Mouse (Mus musculus) spleen, postnatal 14 days (tissue): ENCODE data around the gene Tdrd1.

Experiments
- DNase-seq, 2 experiments: peaks; one replicate each; pipeline ENCODE4 v3.0.0; 2021 to 2022; ENCODE audit warnings: low spot score in 2 of 2

The Tdrd1 gene

DNA sequence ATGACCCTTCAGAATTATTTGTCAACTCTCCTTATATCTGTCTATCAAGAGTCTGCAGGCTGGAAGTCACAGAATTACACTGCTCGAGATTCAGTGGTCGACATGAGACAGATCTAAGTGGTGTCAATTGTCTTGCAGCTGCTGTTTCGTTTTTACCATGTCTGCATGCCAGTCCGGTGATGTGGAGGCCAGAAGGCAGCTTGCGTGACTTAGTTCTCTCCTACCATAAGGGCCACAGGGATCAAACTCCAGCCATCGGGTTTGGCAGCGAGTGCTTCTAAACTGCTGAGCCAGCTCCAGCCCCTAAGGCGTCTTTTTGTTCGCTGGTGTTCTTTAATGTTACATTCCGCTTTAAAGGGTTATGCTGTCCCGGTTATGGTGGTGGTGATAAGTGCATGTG is 2.3 kb downstream of the Tdrd1 start:
- no peak for DNase-seq

DNA sequence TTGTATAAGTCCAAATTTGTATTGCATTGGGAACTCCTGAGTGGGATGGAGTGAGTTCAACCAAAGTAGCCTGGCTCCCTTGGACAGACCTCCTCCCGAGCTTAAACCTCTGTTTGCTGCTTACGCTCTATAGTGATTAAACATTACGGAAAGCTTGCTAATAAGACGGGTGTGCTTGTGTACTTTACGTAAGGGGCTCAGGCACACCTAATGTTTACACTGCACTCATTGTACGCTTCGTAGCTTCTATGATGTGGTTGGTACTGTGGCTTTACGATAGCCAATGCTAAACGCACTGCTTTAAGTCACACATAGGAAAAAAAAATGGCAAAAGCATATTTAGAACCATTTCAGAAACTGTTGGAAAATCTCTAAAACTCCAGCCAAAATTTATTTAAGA is 3.3 kb downstream of the Tdrd1 start:
- no peak for DNase-seq

DNA sequence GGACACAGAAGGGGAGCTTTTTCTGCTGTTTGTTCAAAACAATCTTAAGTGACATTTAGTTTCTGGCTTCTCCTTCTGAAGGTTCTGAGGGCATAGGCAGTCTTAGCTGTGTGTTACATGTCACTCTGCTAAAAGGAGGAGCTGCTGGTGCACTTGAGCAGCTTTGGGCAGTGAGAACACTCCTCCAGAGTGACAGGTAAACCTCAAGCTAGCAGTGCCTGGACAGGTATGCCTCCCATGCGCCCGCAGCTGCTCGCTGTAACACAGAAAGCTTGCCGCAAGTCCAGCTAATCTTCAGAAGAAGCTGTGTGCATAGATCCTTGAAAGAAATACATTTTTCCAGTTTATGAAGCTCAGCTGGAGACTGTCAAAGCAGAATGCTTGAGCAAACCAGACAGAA is 4.2 kb downstream of the Tdrd1 start:
- DNase-seq: no peak

DNA sequence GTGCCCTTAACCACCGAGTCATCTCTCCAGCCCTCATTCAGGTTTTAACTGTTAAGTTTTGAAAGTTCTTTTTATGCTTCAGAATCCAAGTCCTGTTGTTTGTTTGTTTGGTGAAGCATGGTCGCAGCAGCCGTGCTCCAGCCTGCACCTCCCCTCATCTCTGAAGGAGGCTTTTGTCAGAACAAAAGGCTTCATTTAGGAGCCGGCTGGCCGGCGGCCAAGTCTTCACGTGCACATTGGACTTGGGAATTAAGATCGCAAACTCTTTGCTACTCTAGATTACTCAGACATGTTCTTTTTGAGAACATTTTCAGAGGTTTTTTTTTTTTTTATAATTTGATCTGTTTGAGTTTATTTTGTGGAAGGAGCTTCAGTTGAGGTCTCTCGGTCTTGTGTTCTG is 9.3 kb downstream of the Tdrd1 start:
- DNase-seq: no peak

DNA sequence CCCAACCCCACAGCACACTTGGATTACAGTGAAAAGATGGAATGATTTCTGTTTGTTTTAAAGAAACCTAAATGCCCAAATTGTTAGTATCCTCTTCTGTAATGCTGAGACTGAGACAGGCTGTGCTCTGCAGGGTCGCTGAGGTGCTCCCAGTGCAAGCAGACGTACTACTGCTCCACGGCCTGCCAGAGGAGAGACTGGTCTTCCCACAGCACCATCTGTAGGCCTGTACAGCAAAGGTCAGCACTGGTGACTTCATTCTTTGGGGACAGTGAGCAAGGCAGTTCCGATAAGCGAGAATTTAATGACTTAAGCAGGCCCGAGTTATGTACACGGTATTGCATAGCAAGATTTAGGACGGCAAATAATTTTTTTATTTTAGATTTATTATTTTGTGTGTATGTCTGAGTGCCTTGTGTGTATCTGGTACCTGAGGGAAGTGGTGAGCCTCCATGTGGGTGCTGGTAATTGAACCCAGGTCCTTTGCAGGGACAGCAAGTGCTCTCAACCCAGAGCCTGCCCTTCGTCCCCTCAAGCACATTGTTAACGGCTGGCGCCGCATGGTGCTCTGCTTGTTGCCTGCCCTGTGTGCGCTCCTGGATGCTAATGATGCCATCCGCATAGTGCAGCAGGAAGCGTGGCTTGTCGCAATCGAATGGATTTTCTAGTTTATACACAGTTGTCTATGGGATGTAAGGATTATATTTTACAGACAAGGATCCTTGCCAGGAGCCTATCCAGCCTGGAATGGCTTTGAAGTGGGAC is 13.1 kb downstream of the Tdrd1 start:
- no peak for DNase-seq

DNA sequence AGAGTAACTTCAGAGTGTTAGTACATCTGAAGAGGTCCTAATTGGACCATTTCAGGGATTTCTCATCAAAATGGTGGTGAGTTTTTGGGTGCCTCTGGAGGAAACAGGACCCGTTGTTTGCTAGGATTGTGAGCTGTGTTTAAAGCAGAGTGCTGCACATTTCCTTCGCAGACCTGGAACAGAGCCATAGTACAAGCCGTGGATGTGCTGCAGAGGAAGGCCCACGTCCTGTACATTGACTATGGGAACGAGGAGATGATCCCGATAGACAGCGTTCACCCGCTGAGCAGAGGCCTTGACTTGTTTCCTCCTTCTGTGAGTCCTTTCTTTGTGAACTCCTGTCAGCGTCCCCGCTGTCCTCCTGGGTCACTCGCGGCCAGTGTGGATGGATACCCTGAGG is 17.0 kb downstream of the Tdrd1 start:
- no peak for DNase-seq

DNA sequence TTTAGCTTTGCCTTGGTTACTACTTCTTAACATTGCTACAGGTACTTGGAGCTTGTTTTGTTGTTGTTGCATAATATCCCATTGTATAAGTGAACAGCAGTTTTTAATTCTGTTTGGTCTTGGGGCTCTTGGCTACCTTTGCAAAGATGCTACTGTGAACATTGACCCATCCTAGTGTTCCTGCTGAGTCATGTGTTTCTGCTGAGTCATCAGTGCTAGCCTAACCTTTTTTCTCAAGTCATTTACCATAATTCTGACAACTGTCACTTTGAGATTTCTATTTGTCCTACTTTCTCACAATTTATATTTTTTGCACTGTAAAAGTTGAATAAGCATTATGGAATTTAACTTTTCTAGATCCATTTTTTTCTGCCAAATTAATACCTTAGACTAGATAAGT is 26.6 kb downstream of the Tdrd1 start:
- no peak for DNase-seq

DNA sequence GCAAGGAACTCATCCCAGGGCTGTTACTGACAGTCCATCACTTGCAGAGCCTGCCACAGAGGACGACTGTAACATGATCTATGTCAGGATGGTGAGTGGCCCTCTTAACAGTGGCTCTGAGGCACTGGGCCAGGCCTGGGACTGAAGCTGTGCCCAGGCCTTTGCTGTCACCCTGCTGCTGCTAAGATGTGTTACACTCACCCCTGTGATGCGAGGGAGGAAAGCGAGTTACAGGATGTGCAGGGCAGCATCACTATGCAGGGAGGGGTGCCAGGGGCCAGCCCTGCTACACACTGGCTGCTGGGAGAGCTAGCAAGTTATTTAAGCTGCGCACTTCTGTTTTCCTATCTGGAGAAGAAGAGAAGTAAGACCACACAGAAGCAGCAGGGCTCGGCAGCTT is 30.4 kb downstream of the Tdrd1 start:
- no peak for DNase-seq

DNA sequence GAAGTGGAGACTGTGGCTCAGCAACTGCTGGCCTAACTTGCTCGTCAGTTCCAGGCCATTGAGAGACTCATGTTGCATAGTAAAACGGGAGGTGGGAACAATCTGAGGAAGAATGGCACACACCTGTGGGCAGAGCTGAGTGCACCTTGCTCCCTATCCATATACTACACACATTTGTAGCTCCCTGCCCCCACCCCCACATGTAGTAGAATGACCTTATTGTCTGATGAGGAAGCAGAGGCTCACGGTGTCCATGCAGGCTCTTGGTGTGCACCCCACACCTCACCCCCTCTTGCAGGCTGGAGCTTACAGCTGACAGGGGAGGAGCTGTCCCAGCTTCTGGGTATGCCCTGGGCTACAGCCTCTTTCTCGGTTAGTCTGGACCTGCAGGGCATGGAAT is 41.7 kb downstream of the Tdrd1 start:
- no peak for DNase-seq

DNA sequence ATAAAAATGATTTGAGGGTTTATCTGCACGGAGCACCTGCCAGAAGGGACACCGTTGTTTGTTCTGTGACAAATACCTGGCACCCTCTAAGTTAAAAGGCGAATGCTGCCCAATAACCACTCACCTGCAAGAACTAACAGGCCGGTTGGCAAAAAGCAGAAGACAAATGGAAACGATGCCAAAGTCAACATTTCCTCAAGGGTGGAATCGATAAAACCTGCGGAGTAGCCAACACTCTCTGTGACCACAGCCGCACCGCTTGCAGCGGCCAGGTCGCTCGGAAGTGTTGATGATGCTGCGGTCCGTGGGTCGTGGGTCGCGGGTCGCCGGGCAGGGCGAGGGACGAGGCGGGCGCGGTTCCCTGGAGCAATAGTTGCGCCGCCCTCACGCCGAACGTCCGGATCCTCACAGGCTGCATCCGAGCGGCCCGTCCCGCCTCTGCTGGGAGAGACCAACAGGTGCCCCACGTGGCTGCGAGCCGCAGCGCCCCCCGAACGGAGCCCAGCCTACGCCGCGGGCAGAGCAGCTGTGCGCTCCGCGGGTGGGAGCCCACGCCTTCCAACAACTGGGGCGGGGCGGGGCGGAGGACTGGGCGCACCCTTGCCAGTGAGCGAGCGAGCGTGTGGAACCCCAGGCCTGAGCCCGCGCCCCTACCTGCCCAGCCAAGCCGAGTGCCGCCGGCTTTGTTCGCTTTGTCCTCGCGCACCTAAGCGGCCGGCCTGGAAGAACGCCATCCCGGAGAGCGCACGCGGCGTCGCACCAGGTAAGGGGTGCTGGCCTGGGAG is 48.0 kb downstream of the Tdrd1 start, which contains the start of gene Vwa2:
Vwa2 (plus strand) TSS at position 434 of the 785 bp plus-strand sequence.
- DNase-seq: no peak

DNA sequence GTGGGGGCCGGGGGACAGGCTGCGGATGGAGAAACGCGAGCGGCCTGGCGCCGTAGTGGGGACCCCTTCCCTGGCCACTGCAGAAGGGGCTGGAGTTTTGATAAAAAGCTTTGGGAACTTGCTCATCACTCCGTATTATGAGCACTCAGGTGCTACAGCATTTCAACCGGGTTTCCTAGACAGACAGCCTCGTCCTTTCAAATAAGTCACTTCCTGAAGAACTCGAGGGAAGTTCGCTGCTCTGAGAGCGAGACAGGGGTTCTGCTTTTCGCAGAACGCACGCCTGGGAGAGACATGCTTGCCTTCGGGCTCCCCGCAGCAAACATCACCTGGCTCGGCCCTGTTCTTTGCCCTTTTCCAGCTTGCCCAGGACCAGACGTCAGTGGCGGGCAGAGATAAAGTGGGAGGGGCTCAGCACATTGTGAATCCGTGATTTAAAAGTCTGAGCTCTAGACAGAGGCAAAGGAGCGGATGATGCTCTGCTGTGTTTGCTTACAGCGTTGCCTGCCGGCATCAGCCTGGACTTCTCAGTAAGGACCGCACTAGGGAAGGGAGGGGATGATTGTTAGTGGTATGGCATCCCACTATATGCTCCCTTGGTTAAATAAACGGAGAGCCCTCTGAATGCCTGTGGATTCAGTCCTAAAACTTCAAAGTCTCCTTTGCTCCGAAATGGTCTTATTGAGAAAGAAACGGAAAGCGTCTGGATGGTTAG is 48.7 kb downstream of the Tdrd1 start:
- DNase-seq: no peak

DNA sequence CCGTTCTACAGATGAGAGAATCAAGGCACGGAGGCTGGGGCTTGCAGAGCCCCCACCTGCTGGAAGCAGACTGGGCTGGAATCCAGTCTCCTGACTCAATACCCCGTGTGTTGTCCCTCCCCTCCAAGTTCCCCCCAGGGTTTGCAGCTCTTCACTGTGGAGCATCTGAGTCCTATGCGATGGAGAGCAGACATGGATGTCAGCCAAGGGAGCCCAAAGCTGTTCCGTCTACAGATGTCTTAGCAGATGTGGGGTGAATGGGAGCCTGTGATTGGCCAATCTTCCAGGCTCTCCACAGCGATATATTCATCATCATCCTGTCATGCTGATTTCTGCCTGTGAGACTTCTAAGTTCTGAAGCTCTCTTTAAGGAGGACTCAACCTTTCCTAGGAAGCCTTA is 51.4 kb downstream of the Tdrd1 start:
- DNase-seq: no peak

DNA sequence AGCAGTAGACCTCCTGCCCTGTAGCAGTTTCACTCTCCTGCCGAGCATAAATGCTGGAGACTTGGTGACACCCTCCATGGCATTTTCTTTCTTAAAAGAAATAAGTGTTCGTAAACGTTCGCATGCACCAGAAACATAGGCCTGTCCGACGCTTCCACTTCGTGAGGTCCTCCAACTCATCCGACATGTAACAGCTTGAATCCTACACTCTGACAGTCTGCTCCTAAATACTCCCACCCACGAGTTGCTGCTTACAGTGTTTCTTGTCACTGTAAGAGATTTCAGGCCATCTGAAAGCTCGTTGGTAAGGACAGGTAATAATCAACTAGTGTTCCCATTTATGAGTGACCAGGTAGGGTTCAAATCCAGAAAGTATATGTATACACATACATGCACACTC is 61.9 kb downstream of the Tdrd1 start:
- no peak for DNase-seq

DNA sequence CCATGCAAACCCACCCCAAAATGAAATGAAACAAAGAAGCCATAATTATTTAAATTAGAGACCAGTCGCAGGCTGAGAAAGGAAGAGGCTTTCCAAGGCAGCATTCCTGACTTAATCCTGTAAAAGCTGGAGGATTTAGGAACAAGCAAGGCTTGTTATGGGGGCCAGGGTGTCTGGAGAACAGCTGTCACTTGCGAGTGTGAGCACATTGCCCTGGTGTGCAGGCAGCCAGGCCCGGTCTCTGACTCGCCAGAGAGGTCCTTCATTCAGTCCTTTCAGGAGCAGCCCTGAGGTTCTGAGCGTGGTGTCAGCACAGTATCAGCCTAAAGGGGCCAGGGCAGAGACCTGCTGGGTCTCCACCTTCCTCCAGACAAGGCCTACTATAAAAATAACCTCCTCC is 62.6 kb downstream of the Tdrd1 start:
- DNase-seq: no peak

DNA sequence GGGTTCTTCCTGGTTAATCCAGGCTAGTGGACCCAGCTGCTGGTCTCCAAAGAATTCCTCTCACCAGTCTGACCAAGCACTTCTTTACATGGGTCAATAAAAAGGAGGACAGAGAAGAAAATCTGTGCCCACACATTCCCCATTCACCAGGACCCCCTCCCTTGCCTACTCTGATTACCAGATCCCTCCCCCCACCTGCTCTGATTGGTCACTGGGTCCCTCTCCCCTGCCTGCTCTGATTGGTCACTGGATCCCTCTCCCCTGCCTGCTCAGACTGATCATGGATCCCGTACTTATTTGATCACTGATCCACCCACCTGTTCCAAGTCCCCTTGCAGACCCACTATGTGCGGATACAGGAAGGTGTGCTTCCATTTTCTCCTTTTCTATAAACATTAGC is 65.4 kb downstream of the Tdrd1 start:
- DNase-seq: no peak

DNA sequence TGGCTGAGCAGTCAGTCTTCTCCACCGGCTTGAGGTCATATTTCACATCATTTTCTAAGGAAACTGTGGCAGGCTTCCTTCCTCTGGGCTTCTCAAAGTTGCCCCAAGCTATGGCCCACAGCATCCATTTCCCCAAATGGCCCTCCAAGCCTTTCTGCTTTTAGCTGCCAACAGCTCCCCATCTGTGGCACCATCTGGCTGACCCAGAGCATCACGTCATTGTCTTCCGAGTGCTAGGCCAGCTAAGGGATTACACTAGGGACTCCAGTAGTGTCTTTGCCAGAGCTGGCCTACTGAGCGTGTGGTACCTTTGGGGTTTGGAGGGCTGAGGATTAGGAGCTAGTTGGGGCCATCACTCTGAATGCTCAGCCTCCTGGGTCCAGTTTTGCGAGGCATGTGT is 66.6 kb downstream of the Tdrd1 start:
- DNase-seq: no peak

DNA sequence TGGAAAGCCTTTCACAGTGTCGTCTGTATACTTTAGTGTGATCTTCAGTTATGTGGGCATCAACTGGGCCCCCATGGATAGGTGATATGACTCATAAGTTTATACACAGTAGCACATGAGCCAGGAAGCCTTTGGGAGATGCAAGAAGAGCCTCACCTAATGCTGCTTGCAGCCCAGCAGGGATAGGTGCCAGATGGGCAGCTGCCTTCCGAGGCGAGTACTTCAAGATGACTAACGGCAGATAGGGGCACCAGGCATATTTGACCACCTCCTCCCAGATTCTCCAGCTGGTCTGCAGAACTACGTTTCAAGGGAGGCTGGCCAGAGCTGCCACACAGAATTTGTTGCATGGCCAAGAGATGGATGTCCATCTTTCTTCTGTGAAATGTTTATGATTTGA is 67.3 kb downstream of the Tdrd1 start:
- no peak for DNase-seq

DNA sequence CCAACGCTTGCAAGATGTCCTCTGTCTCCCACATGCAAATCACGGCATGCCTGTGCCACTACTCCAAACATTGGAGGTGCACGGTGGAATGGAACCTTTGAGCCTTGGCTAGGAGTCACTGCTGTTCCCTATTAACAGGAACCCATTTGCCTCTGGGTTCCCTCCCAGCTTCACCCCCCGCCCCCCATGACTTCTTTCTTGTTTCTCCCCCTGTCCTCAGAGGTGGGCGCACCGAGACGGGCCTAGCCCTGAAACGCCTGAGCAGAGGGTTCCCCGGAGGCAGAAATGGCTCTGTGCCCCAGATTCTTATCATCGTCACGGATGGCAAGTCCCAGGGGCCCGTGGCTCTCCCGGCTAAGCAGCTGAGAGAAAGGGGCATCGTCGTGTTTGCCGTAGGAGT is 71.6 kb downstream of the Tdrd1 start:
- DNase-seq: no peak

DNA sequence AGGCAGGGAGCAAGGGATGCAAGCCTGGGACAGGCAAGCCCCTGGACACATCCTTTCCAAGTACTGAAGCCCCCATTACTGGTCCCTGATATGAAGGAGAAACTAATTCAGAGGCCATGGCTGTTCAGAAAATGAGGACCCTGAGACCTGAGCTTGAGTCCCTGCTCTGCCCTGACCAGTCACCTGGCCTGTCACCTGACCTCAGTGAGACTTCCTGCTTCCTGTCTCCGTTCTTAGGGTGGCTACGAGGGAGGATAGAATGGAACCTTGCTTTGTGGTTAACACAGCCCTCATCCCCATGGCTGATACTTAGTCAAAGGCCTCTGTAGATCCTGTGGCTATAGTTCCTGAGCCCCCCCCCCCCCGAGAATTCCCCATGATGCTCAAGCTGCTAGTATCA is 78.1 kb downstream of the Tdrd1 start:
- DNase-seq: no peak

DNA sequence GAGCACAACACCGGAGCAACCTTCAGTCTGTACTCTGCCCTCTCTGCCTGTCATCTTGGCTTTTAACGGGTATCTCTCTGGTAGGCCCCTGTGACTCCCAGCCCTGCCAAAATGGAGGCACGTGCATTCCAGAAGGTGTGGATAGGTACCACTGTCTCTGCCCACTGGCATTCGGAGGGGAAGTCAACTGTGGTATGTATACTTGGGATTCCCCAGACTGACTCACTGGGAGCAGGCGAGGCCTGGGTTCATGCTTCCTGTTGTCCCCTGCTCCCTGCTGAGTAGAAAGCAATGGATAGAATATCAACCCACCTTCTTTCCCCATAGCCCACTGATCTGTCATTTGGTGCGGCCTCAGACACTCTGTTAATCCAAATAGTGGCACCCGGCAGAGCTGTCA is 79.4 kb downstream of the Tdrd1 start:
- DNase-seq: no peak

DNA sequence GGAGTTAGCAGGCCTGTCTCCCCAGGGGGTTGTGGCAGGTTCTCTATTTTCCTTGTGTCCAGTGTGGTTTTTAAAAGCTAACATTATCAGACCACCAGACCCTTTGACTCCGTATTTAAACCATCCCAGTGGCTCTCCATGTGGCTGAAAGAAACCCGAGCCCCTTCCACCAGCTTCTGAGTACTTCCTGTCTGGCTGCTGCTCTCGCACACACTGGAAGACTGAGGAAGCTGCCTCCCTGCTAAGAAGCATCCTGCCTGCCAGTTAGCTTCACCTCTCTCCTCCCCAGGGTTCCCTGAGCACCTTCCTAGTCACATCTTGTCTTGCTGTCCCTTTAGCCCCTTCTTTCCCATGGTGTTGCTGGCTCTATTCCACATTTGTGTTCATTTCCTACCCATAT is 81.8 kb downstream of the Tdrd1 start:
- DNase-seq: no peak

DNA sequence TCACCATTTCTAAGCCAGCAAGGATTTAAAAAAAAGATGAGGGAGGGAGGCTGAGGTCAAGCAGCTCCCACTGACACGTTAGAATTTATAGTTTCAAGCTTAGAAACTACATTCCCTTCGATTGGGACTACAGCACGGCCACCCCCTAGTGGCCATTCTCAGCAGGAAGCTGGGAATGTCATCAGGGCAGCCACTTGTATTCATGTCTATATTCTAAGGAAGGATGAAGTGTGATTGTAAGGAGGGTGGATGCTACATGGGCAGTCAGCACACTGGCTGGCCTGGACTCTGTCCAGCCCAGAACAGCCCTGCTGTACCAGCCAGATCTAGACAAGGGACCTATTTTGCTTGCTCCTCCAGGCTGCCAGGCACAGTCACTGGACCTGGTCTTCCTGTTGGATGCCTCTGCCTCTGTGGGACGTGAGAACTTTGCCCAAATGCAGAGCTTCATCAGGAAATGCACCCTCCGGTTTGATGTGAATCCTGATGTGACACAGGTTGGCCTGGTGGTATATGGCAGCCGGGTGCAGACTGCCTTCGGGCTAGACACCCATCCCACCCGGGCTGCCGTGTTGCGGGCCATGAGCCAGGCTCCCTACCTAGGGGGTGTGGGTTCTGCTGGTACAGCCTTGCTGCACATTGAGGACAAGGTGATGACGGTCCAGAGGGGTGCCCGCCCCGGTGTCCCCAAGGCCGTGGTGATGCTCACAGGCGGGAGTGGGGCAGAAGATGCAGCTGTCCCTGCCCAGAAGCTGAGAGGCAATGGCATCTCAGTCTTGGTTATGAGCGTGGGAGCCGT is 82.7 kb downstream of the Tdrd1 start:
- no peak for DNase-seq
